Mouse (Mus musculus) ES-CJ7 (cell line): ENCODE data around the gene Olfr1359.

ENCODE experiments used
- DNase-seq: peaks from one replicate; pipeline ENCODE4 v3.0.0; 2011; ENCODE audit warnings: low read depth, low spot score

The Olfr1359 gene

DNA sequence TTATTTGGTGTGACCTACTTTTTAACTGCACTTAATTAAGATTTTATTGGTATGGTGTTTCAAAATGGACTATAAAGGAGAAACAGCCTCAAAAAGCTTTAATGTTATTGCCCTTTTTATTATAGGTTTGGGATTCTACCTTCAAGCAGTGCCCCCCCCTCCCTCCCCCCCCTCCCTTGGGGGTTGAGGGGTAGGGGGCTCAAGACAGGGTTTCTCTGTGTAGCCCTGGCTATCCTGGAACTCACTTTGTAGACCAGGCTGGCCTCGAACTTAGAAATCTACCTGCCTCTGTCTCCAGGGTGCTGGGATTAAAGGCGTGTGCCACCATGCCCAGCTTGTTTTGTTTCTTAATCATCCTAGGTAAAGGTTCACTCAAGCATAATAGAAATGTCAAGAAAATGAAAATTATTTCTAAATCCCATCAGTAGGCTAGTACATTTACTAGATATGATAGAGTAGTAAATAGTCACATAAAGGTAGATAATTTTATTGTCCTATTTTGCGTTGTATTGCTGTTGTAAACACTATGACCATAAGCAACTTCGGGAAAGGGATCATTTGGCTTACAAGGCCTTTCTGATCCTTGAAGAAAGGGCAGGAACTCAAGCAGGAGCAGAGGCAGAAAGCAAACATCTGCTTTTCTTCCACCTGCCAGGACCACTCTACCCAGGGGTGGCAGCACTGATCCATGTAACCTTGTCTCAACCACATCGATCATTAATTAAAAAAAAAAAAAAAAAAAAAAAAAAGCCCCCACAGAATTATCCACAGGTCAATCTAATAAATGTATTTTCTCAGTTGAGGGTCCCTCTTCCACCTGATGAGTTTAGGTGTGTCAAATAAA is 25.3 kb downstream of the Olfr1359 start:
- peak; percentile 60 for DNase-seq

DNA sequence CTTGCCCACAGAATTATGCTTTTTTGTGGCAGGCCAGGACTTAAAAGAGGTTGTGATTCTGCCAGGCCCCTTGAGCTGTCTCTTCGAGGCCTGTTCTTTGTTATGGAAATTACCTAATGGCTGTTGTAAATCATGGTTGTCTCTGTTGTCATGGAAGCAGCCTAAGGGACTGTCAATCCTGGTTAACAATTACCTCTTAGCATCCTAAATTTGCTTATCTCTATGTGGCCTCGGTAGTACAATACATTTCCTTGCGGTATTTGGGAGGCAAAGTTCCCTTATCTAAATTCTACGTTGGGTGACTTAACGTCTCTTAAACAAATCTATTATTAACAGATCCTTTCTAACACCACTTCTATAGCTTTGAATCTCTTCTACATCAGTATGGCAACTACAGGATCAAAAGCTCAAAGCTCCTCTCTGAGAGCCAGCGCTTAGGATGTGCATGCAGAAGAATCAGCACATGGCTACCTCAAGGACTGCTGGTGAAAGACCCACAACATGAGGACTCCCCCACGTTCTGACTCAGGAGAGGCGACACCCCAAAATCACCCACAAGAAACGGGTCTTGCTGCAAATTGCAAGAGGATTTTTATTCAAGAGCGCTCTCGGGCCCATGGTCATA is 30.1 kb downstream of the Olfr1359 start:
- DNase-seq = peak; percentile 42

DNA sequence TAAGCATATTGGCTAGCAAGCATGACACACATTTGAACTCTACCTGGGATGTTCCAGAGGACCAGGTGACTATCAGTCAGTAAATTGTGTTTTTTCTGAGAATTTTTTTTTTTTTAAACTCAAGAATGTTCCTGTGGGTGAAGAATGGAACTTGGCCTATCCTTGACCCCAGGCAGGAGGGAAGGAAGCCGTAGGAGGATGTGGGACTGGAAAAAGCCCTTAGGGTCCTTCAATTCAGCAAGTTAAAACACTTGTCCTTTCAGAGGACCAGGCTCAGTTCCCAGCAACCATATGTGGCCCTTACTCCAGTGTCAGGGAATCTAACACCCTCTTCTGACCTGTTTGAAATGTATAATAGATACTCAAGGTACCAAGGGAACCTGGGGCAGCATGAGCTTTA is 31.6 kb downstream of the Olfr1359 start:
- no peak for DNase-seq

DNA sequence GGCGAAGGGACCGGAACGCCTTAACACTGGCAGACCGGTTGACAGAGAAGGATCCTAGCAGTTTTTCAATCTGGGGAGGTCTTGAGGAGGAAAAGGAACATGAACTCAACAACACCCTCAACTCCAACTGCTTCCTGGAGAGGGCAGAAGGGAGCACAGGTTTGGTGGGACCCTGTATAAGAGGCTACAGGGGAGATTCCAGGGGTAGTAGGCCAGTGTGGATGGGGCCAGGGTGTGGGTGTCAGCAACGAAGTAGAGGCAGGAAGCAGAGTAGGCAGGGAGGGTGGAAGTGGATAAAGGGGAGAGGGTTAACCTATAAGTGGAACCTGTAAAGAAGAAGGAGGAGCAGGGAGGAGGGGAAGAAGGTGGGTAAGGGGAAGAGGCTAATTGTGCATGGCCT is 35.6 kb downstream of the Olfr1359 start:
- peak; percentile 78 for DNase-seq

DNA sequence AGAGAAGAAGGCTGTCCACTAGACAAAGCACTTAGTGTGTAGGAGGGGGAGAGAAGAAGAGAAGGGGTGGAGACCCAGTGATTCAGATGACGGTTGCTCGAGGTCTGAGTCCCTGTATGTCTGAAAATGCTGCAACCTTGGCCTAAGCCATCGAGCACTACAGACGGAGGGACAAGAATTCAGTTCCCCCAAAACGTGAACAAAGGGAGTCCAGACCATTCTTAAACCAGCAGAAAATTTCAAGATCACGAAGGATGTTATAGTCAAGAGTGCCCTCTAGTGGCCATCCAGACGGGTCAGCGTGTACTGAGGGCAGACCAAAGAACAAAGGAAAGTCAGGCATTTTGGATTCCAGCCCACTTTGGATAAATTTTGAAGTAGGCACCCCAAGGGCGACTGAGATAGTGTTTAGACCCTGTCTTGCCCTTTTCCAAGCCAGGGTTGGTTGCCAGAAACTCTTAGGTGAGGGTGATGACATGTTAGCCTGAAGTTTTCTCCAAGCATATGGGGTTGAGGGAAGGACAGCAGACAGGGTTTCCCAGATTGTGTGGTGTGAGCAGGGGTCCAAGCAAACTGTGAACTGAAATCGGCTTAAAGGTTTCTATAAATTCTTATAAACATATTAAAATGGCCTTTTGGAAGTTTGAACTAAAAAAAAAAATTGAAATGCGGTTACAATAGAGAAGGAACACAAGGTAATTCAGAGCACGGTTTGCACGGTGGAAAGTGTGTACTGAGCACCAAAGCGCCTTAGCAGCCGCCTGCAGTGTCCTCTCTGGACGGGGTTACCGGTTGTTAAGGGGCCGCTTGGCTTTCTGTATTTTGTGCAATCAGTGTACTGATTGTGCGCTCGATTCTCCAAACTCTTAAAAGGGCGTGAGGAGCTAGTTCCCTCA is 36.3 kb downstream of the Olfr1359 start:
- peak; percentile 93 for DNase-seq

DNA sequence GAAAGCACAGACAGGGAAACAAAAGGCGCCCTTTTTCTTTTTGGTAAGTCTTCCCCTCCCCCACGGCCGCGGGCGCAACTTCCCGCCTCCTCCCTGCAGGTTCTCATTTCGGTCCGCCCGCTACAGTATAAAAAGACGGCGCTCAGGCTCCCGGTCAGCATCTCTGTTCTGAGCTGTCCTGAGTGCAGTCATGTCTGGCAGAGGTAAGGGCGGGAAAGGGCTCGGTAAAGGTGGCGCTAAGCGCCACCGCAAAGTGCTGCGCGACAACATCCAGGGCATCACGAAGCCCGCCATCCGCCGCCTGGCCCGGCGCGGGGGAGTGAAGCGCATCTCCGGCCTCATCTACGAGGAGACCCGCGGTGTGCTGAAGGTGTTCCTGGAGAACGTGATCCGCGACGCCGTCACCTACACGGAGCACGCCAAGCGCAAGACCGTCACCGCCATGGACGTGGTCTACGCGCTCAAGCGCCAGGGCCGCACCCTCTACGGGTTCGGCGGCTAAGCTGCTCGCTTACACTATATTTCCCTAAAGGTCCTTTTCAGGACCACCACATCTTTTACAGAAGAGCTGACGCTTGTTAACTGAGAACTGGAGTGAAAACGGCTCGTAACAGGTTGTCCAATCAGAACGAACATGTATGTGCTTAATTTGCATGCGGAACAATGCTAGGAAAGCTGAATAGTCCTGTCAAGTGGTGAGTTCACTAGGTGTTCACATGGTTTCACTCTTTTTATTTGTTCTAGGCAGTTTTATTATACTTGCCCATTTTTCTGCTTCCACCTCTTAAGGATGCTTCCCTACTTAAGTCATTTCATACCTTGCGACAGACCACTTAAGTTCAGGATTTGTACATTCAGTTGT is 37.2 kb downstream of the Olfr1359 start, which contains the start of gene Hist1h4j:
Gene Hist1h4j, plus strand, starts transcription at position 159 of the 862 bp plus-strand sequence.
- DNase-seq = peak; percentile 92

DNA sequence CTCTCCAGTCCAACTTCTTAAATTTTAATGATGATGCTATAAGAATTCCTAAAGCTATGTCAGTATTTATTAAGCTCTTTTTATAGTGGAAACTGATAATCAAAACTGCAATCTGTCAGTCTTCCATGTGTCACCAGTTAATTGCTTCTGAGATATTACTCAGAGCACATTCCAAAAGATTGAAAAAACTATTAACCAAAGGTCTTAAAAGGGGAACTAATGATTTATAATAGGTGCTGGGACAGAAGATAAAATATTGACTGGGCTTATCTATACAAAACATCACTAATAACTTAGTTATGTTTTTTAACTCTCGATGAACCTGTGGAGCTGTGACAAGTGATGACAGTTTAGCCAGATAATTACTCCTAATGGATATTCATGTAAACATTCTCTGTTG is 47.1 kb downstream of the Olfr1359 start:
- no peak for DNase-seq

DNA sequence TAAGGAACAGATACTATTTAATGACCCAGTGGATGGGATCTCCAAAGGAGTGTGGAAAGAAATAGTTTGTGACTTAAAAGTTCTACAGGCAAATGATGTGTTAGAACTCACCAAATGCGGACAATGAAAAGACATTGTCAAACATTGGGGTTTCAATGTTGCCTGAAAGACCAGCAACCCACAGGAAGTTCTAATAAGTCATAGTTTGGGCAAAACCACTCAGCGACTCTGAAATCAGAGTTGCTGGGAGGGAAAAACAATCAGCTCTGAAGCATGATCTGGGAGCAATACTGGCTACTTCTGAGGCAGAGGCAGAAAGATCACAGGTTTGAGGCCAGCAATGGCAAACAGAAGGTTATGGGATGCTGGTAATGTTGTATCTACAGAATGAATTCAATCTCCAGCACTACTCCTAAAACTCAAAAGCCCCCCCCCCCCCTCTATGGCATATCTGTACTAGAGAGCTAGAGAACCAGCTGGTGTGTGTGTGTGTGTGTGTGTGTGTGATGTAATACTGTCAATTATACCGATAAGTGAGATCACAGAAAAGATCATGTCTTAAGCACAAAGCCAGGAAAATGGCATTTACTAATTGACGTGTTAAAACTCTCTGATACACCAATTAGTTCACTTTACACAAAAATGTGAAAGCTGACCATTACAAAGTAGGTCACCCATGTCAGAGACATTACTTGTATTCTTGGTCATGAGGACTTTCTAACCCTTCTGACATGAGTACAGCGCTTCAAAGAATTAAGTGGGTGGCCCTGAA is 51.7 kb downstream of the Olfr1359 start:
- peak; percentile 71 for DNase-seq

DNA sequence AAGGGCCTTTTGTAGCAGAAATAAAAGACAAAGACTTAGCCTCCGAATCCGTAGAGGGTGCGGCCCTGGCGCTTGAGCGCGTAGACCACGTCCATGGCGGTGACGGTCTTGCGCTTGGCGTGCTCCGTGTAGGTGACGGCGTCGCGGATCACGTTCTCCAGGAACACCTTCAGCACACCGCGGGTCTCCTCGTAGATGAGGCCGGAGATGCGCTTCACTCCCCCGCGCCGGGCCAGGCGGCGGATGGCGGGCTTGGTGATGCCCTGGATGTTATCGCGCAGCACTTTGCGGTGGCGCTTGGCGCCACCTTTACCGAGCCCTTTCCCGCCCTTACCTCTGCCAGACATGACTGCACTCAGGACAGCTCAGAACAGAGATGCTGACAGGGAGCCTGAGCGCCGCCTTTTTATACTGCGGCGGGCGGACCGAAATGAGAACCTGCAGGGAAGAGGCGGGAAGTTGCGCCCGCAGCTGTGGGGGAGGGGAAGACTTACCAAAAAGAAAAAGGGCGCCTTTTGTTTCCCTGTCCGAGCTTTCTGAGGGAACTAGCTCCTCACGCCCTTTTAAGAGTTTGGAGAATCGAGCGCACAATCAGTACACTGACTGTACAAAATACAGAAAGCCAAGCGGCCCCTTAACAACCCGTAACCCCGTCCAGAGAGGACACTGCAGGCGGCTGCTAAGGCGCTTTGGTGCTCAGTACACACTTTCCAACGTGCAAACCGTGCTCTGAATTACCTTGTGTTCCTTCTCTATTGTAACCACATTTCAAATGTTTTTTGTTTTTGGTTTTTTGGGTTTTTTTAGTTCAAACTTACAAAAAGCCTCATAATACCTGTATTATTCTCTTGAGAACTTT is 52.5 kb downstream of the Olfr1359 start, which contains the start of gene Hist1h4k:
Gene Hist1h4k, minus strand, starts transcription at position 347 of the 859 bp plus-strand sequence.
- peak; percentile 96 for DNase-seq

DNA sequence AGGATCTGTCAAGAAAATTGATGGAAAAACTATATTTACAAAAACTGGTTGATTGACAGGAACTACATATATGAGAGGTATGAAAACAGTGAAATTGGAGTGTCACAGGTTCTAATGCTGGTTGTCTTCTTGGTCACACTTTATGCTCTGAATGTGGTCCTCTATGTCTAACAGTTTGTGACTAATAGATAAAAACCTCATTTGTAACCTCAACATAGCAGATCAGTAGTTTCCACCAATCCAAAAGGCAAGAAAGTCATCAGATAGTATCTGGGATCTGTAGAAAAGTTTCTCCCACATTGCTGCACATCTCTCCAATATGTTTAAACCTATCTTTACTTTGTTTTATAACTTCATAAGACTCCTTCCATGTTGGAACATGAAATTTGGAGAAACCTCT is 53.5 kb downstream of the Olfr1359 start:
- no peak for DNase-seq

DNA sequence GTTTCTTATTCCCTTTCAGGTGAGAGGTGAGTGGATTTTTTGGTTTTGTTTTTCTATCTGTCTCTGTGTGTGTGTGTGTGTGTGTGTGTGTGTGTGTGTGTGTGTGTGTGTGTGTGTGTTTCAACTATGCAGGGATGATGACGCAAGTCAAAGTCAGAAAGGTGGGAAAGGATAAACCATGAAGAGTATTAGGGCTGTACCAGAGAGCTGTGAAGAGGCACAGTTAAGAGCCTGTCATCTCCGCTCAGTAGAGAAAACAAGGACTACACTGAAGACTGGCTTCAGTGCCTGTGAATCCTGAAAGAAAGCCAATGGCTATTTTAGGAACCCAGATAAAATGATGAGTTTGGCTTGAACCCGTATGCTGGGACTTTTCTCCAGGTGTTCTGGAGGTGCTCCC is 53.9 kb downstream of the Olfr1359 start:
- DNase-seq = peak; percentile 33

DNA sequence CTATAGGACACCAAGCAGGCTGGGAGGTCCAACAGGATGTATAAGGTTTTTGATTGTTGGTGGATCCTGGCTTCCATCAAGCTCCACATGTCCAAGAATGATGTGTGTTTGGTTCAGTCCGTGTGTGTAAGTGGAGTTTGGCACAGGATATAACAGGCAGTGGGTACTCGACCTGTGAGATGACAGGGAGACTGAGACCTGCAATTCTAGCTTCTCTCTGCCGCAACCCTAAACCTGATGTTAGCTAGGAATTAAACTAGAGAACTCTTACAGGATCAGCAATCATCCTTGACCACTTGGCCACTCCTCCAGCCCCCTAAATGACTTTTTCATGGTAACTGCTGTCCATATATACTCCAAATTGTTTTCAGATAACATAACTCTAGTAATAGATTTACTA is 54.4 kb downstream of the Olfr1359 start:
- peak; percentile 60 for DNase-seq

DNA sequence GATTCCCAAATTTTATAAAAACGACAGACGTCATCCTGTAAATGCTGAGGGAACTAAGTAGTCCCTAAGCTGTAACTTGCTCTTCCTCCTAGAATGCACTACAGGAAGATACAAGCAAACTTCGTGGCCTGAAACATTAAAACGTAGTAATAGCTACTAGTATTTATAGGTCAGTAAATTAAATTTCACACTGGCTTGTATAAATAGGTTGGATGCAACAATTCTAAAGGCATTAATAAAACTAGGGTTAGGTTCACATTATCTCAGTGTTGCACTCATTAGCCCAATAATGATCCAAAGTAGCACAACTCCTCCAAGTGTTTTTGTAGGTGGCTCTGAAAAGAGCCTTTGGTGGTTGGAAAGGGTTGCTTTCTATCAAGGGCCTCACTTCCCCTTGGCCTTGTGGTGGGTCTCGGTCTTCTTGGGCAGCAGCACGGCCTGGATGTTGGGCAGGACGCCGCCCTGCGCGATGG is 55.2 kb downstream of the Olfr1359 start:
- DNase-seq = peak; percentile 60

DNA sequence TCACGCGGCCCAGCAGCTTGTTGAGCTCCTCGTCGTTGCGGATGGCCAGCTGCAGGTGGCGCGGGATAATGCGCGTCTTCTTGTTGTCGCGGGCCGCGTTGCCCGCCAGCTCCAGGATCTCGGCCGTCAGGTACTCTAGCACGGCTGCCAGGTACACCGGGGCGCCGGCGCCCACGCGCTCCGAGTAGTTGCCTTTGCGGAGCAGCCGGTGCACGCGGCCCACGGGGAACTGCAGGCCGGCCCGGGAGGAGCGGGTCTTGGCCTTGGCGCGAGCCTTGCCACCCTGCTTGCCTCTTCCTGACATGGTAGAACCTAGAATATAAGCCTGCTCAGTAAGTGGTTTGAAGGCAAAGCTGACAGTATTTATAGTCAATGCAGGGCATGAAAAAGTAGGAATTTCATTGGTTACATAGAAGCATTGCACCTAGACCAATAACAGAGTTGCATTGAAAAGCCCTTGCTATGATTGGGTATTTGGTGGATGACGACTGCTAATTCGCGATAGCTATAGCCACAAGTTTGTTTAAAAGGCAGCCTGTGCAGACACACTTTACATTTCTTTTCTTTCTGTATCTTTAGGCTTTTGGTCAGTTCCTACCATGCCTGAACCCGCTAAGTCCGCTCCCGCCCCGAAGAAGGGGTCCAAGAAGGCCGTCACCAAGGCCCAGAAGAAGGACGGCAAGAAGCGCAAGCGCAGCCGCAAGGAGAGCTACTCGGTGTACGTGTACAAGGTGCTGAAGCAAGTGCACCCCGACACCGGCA is 55.8 kb downstream of the Olfr1359 start, which contains the start of the genes Hist1h2ak and Hist1h2bn:
Gene Hist1h2ak, minus strand, starts transcription at position 304 of the 762 bp plus-strand sequence.
Gene Hist1h2bn, plus strand, starts transcription at position 600 of the 762 bp plus-strand sequence.
- peak; percentile 99 for DNase-seq

DNA sequence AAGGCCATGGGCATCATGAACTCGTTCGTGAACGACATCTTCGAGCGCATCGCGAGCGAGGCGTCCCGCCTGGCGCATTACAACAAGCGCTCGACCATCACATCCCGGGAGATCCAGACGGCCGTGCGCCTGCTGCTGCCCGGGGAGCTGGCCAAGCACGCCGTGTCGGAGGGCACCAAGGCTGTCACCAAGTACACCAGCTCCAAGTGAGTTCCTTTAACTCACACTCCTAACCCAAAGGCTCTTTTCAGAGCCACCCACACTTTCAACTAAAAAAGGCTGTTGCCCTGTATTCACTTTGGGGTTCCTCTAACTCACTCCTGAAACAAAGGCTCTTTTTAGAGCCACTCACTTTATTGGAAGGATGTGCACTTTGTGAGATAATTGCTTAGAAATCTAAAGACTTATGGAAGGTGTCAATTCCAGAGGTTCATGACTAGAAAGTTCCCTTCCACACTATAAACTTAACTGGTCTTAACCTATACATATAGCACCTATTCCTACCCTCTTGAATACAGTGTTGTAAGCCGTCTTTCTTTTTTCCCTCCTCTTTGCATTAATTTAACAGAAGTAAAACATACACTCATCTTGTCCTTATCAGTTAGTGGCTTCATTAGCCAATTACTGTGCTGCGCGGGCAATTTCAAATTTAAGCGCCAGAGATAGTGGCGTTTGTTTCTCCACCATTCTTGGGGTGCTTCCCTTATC is 56.5 kb downstream of the Olfr1359 start:
- peak; percentile 76 for DNase-seq

DNA sequence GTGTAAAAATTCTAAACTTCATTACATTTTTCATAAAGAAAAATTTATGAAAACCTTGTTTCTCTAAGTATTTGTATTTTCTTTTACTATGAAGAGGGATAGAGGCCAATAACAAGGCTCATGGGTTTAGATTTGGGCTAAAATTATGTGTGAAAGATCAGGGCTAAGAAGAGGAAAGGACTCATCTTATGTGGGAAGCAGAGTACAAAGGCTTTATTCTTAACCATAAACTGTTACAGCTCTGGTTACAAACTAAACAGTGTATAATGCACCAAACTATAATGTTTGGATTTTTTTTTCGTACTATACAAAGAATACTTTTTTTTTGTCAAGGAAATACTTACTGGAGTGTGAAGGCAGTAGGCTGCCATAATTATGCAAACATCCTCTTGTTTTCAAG is 57.8 kb downstream of the Olfr1359 start:
- no peak for DNase-seq
